Mouse (Mus musculus) ES-E14 (cell line): ENCODE data around the gene Sub1. TPM values are rescaled to one million over a fixed set of nuclear protein-coding genes. Genes with fewer than 3 reads are reported as not detected.

Experiments
- DNase-seq: peaks from one replicate; pipeline ENCODE4 v3.0.0-alpha.2; 2013; ENCODE audit warnings: low read depth, low spot score
- H3K27ac ChIP-seq: 2 replicates; pipeline ENCODE4 v1.5.1; 2012; ENCODE audit warnings: low read depth, mild to moderate bottlenecking, low read length, moderate library complexity, mixed read lengths; ENCODE audit not compliant: poor library complexity, insufficient read depth, severe bottlenecking
- H3K36me3 ChIP-seq: 2 replicates; pipeline ENCODE4 v1.6.1; 2012; ENCODE audit warnings: mild to moderate bottlenecking, low read length, moderate library complexity, mixed read lengths; ENCODE audit not compliant: control insufficient read depth, poor library complexity, insufficient read depth, severe bottlenecking
- H3K4me1 ChIP-seq, 2 experiments: fragments of 150-350 bp in 1 of 2; sonication (generic) in 1 of 2; 2 replicates each; pipeline ENCODE4 v1.6.1; 2012; ENCODE audit warnings: low read length in 2 of 2, mild to moderate bottlenecking in 1 of 2, mixed read lengths in 1 of 2; ENCODE audit not compliant: control insufficient read depth in 2 of 2, insufficient read depth in 2 of 2, poor library complexity in 1 of 2
- H3K4me3 ChIP-seq, 2 experiments: fragments of 150-350 bp in 1 of 2; sonication (generic) in 1 of 2; 2 replicates each; pipeline ENCODE4 v1.5.1; 2012; ENCODE audit warnings: low read length in 2 of 2, low read depth in 1 of 2, mild to moderate bottlenecking in 1 of 2, mixed read lengths in 1 of 2; ENCODE audit not compliant: insufficient read depth in 1 of 2, poor library complexity in 1 of 2, severe bottlenecking in 1 of 2
- H3K9ac ChIP-seq: 2 replicates; pipeline ENCODE4 v1.6.1; 2012; ENCODE audit warnings: low read depth, mild to moderate bottlenecking, low read length, mixed read lengths; ENCODE audit not compliant: poor library complexity, insufficient read depth, severe bottlenecking
- H3K9me3 ChIP-seq: fragments of 150-350 bp; sonication (generic); 2 replicates; pipeline ENCODE4 v1.6.1; 2012; ENCODE audit warnings: low read depth, mild to moderate bottlenecking, low read length; ENCODE audit not compliant: control insufficient read depth, insufficient read depth
- CHD2 ChIP-seq: IDR thresholded peaks from 2 replicates; pipeline ENCODE4 v1.6.1; 2014; ENCODE audit warnings: mild to moderate bottlenecking, low read depth, low read length, inconsistent platforms
- HCFC1 ChIP-seq: IDR thresholded peaks from 2 replicates; pipeline ENCODE4 v1.6.1; 2012; ENCODE audit warnings: low read length, inconsistent platforms, borderline replicate concordance; ENCODE audit not compliant: insufficient read depth
- MAFK ChIP-seq: IDR thresholded peaks from 2 replicates; pipeline ENCODE4 v1.6.1; 2014; ENCODE audit warnings: mild to moderate bottlenecking, low read depth, low read length, inconsistent platforms; ENCODE audit not compliant: insufficient read depth
- ZC3H11A ChIP-seq: IDR thresholded peaks from 2 replicates; pipeline ENCODE4 v1.6.1; 2012; ENCODE audit warnings: low read depth, mild to moderate bottlenecking, inconsistent platforms, low read length, borderline replicate concordance
- ZNF384 ChIP-seq: IDR thresholded peaks from 2 replicates; pipeline ENCODE4 v1.6.1; 2012; ENCODE audit warnings: low read depth, low read length, inconsistent platforms
- in situ Hi-C, 2 experiments: fragments of 600-800 bp; cut with MboI; formaldehyde crosslinking; loops; one replicate each; pipeline ENCODE4 v1.15.1; 2025; ENCODE audit warnings: low sequenced_read_pairs in 2 of 2, inconsistent platforms in 1 of 2; ENCODE audit not compliant: unreplicated experiment in 2 of 2
- total RNA-seq: library from RNA; depleted of rRNA; stranded (reverse); fragments of 300-350 nt; gene quantifications from 2 replicates; pipeline ENCODE4 v1.2.3, GENCODE M21; 2012

The Sub1 gene
- total RNA-seq, 1 experiment: 301 TPM

GRCm38 (mm10) chr15:12007971-12008800, 11.4 kb upstream of the Sub1 start:
- in situ Hi-C loops: no loop called here
- H3K4me3 ChIP-seq: no peak overlapping the region; a peak in 1 of 4 replicates
- DNase-seq: no peak

GRCm38 (mm10) chr15:12007421-12007820, 10.6 kb upstream of the Sub1 start:
- H3K9me3 ChIP-seq: no peaks in the 10 kb centered on the region
- TF ChIP-seq ZNF384 (no peak), MAFK (no peak), ZC3H11A (no peak)
- in situ Hi-C loops: no loop called here

More at GRCm38 (mm10) chr15:12007971-12008800, 11.4 kb upstream of the Sub1 start:
- TF ChIP-seq MAFK: no peak
- no peak for TF ChIP-seq ZC3H11A
- no peak for TF ChIP-seq ZNF384
- TF ChIP-seq HCFC1: no peak
- TF ChIP-seq CHD2: no peak
- Histone ChIP-seq H3K27ac (no peak overlapping the region), H3K9ac (no peak overlapping the region), H3K36me3 (no peaks in the 10 kb centered on the region), H3K9me3 (no peaks in the 10 kb centered on the region), H3K4me1 (peaks cover 0 to 12% of the 10 kb centered on the region in 2 experiments; a peak in 2 of 4 replicates)

GRCm38 (mm10) chr15:12006169-12006568, 9.4 kb upstream of the Sub1 start:
- Histone ChIP-seq H3K36me3 (no peaks in the 10 kb centered on the region), H3K27ac (no peak overlapping the region), H3K9ac (no peak overlapping the region), H3K4me1 (peaks cover 0 to 12% of the 10 kb centered on the region in 2 experiments; a peak in 2 of 4 replicates), H3K9me3 (no peaks in the 10 kb centered on the region), H3K4me3 (no peak overlapping the region)
- no peak for DNase-seq
- in situ Hi-C loops: no loop called here
- TF ChIP-seq MAFK (no peak), CHD2 (no peak), HCFC1 (no peak), ZC3H11A (no peak), ZNF384 (no peak)

More at GRCm38 (mm10) chr15:12007421-12007820, 10.6 kb upstream of the Sub1 start:
- H3K36me3 ChIP-seq: no peaks in the 10 kb centered on the region
- no peak overlapping the region for H3K27ac ChIP-seq
- H3K4me1 ChIP-seq: peaks cover 0 to 12% of the 10 kb centered on the region in 2 experiments; a peak in 2 of 4 replicates
- DNase-seq: no peak
- H3K4me3 ChIP-seq: no peak overlapping the region
- no peak overlapping the region for H3K9ac ChIP-seq

GRCm38 (mm10) chr15:11995815-11996201, 975 bp downstream of the Sub1 start:
- H3K9me3 ChIP-seq: no peaks in the 10 kb centered on the region
- peak overlapping the region; percentile 97 for H3K9ac ChIP-seq
- peak; percentile 86 for DNase-seq
- peak overlapping the region; percentile 45 for H3K27ac ChIP-seq
- H3K36me3 ChIP-seq: peaks cover 10% of the 10 kb centered on the region
- peak overlapping the region; percentile 79 to 93 for H3K4me3 ChIP-seq
- no peak for TF ChIP-seq ZNF384
- TF ChIP-seq HCFC1: no peak
- no peak for TF ChIP-seq MAFK
- TF ChIP-seq ZC3H11A: no peak
- TF ChIP-seq CHD2: no peak
- peaks cover 0 to 2% of the 10 kb centered on the region in 2 experiments; a peak in 1 of 4 replicates for H3K4me1 ChIP-seq
- in situ Hi-C loops: loop anchor here in 1 of 2 experiments (25.0 kb wide), 1 partner anchor 816 kb away; the partner anchor contains the start of genes 6030458C11Rik and Drosha
